Mouse (Mus musculus) erythroblast, embryonic 14.5 days (primary cell): ENCODE results near the gene Wwox.

ENCODE experiments used
- GATA1 ChIP-seq: IDR thresholded peaks from 2 replicates; pipeline ENCODE4 v1.6.1; 2012; ENCODE audit warnings: low read length, inconsistent platforms, mixed read lengths
- TAL1 ChIP-seq: IDR thresholded peaks from 3 replicates; pipeline ENCODE4 v1.6.1; 2012; ENCODE audit warnings: low read length, inconsistent platforms, mixed read lengths

- TF ChIP-seq GATA1 (no peak), TAL1 (no peak)
These were observed 936.0 kb downstream of the Wwox start for GRCm38 (mm10) chr8:115375361-115376047.
